Mouse (Mus musculus) lung, postnatal 14 days (tissue): ENCODE measurements around the gene Hist1h2bh.

Experiments
- DNase-seq: peaks from one replicate; pipeline ENCODE4 v3.0.0; 2021

Gene Hist1h2bh

DNA sequence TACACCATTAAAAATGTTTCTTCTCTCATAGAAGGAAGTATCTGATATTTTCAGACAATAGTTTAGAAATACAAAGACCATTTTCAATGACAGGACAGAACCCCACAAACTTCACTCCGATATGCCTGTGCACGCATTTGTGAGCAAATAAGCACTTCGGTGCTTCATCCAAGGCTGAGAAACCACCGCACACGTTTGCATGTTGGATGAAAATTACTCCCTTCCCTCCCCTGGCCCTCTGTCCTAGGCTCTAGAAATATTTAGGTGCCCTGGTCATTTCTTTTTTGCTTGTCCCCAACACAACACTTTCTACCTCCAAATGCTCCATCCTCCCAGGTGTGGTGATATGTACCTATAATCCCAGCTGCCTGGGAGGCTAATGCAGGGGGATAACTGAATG is 41.7 kb downstream of the Hist1h2bh start:
- no peak for DNase-seq

DNA sequence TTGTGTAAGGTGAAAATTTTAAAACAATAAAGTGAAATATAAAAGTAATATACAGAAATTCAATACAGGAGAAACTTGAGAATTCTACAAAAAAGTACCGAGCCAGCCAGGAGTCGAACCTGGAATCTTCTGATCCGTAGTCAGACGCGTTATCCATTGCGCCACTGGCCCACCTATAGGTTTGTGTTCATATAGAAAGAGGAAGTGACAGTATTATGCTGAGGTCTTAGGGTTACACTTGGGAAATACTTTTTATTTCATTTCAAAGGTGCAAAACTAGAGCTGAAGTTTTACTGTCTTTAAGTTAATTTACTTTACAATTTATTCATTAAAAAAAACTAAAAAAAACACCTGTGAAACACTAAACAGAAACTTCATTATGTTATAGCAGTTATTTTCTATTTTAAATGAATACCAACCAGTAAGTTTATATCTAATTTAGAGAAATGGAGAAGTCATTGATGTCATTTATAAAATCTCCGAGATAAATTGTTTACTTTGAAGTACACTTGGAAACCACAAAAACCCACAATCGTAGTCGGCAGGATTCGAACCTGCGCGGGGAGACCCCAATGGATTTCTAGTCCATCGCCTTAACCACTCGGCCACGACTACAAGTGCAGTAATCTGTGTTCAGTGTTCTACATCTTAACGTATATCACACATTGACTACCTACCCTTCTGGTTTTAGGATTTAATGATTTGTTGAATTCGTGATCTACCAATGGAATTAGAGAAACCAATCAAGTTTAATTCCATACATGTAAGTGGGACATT is 42.6 kb downstream of the Hist1h2bh start:
- DNase-seq, result no peak

DNA sequence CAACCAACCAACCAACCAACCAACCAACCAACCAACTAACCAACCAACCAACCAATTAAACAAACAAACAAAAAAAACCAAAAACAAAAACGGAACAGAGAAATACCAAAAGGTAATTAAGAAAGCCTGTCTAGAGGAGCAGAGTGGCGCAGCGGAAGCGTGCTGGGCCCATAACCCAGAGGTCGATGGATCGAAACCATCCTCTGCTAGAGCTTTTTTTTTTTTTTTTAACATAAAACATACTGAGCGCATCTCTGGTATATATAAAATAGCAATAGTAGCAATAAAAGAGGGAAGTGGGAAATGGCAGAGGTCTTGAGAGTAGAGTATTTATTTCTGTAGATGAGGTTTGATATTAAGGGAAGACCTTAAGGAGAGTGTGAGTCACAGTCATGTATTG is 43.2 kb downstream of the Hist1h2bh start:
- DNase-seq, result no peak

DNA sequence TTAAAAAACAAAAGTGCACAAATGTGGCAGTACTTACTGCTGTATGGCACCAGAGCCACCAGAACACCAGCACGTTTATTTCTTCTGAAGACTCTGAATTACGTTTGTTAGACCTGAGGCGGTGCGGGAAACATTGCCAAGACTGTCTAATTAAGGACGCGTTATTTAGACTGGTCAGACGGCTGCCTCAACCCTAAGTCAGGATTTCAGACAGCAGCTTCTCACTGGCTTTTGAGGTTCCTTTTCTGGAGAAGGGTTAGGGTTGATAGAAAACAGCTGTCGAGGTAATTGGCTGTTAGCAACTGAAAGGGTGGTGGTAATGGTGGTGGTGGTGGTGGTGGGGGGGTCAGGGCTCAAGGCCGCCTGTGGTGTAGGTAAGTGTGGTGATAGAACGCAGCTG is 44.5 kb downstream of the Hist1h2bh start:
- peak; percentile 3 for DNase-seq

DNA sequence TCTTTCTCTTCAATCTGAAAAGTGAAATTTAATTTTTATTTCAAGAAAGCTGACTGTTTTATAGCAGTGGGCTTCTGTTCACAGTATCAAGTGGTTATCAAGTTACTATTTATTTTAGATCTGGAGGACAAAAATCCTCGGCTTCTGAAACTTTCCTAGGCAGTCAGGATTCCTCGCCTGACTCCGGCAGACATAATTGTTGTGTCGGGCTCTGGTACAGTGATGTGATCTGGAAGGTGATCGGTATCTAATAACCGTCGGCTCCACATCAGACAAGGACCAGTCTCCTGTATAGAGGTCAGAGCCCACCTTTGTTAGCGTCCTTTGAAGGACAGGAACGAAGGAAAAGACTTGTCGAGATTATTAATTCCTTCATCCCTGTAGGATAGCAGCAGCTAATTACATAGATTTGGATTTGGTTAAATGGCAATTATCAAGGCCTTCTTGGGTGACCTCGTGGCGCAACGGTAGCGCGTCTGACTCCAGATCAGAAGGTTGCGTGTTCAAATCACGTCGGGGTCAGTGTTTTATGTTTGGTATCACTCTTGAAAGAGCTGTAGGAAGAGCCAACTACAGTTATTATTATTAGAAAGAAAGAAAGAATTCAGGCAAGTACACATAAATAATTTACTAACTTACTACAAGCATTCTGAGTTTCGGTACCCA is 45.4 kb downstream of the Hist1h2bh start:
- peak; percentile 7 for DNase-seq

DNA sequence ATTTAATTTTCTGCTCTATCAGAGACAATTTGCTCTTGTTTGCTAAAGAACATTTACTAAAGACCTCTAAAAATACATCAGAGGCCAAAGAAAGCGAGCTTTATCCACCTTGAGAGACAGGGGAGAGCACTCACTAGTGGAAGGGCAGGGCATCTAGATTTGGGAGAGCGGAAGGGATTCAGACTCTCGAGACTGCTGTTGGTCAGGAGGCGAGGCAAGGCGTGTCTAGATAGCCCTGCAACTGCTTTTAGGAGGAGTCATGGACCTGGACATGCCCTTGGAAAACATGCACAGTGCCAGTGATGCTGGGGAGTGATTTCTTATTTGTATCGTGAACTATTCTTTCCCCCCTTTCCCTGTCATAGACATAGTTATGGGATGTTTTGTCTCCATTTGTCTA is 47.7 kb downstream of the Hist1h2bh start:
- no peak for DNase-seq

DNA sequence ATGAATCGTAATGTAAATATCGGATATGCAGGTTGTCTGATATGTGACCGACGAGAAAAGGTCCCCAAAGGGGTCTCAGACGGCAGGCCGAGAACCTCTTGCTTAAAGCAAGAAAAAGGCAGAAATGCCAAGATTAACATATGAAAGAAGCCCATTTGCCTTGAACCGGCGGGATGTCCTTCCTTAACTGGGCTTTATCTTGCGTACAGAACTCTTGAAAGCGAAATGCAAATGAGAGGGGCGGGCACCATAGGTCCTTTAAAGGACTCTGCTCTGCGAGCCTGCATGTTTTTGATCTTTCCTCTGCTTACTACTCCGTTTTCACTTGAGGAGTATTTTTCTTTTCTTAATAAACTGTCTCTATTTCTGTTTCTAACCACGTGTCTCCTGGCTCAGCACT is 51.2 kb downstream of the Hist1h2bh start:
- no peak for DNase-seq
